Mouse (Mus musculus) inflammation-experienced regulatory T-cells, adult 6 months (primary cell): ENCODE measurements around the gene Nudc. TPM values are rescaled to one million over a fixed set of nuclear protein-coding genes. Genes with fewer than 3 reads are reported as not detected.

Experiments
- ATAC-seq: one replicate; pipeline ENCODE4 v1.8.0; 2017
- polyA plus RNA-seq, 3 experiments: library from polyadenylated mRNA; unstranded; fragments of 100-300 nt; shearing (Covaris generic); gene quantifications; one replicate each; pipeline ENCODE4 v1.2.1; 2017

Gene Nudc
- polyA plus RNA-seq, 3 experiments from 2014 or later = 32.6 to 44.0 (median 40.6) TPM

DNA sequence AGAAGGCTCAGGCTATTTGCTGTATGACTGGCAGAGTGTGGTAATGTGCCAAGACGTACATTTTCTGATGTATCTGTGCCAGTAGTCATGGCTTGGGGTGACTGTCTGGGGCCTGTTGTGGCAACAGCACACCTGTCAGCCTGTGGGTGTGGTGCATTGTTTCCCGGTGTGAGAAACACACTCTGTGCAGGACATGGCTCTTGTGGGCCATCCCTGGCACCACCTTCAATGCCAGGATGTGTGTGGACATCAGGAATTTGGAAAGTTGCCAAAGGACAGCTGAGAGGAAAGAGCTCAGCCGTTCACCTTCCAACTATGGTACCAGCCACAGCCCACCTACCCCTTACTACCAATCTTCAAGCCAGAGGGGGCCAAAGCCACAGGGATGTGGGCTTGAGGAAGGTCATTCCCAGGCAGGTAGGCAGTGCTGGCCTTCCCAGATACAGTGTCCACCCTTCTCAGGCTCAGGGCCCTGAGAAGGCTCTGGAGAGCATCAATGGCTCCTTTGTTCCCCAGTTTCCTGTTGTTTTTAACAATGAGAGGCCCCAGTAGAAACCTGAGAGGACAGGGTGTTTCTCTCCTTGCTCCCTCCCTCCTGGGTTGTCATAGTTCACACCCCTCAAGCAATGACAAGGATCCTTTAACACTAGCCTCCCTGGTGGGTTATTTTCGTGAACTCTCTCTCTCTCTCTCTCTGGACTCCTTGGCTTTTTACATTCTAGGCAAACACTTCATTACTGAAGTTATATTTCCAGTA is 56.1 kb downstream of the Nudc start:
- ATAC-seq = no peak

DNA sequence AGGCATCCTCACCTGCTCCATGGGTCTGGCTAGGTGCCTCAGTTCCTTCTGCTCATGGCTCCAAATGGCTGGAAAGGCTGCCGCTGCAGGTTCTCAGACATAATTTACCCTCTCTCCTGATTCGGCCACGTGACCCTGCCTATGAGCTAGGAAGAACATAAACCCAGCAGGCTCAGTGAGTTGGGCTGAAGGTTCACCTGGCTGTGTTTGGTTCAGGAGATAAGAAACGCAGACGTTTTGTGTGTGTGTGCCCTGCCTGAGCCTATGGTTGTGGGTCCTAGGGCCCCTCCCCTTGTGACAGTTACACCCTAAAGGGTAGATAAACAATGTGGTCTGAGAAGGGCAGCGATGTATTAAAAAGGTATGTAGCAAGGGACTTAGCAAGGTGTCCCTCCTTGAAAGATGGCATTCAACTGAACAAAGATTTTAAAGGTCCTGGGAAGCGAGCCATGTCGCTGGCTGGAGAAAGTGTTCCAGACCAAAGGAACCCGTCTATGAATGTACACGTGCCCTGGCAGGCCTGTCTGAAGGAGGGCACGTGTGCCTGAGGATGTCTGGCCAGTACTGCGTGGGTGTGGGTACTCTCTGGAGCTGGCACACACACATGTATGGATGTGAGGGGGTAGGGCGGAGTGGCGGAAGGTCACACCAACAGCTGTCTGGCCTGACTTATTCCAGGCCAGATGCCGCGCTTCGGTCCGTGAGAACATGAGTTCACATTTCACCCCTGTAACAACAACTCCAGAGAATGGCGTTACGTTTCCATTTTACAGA is 57.0 kb downstream of the Nudc start:
- ATAC-seq = no peak

GRCm38 (mm10) chr4:133486673-133487357 is 59.0 kb downstream of the Nudc start:
- no peak for ATAC-seq

GRCm38 (mm10) chr4:133485691-133486425 is 59.9 kb downstream of the Nudc start:
- no peak for ATAC-seq

DNA sequence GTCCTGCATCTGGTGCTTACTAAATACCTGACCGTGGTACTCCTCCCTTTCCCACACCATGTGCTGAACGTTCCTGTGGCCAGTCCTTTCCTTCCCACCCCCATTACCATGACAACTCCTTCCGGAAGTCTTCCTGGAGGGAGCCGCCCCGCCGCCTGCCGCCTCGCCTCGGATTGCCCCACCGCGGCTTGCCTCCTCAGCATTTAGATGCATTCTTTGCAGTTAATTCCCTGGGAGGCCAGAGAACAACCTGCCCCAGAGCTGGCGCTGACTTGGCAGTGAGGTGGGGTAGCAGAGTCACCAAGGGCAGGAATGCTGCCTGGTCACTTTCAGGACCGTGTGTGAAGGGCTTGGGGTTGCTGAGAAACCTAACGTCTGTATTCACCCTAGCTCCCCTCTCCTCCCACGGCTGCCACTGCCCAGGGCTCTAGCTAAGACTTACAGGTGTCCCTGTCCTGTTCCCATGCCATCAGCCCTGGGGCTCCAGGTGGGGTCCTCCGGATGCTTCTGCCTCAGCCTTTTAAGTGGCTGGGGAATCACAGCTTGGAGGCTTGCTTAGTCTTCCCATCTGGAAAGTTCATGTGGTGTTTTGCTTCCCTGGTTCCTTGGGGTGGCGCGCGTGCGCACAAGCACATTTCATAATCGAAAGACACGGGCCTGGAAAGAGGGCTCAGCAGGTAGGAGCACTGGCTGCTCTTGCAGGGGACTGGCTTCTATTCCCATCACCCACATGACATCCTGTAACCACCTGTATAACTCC is 61.4 kb downstream of the Nudc start:
- no peak for ATAC-seq

Other genes starting within 250 kb of the Nudc start
- gene Wdtc1, start 192.5 kb downstream of the Nudc start, polyA plus RNA-seq = 10 to 100 TPM in 1 of 3 experiments, 1 to 10 TPM in 2; 5.0 to 10.2 (median 8.8) TPM
- 10 to 100 TPM; 13.1 to 14.8 (median 13.3) TPM for gene Slc9a1, start 176.3 kb downstream of the Nudc start, polyA plus RNA-seq
- gene Tent5b, start 65.9 kb downstream of the Nudc start, polyA plus RNA-seq = not detected
- not detected for gene Trnp1, start 47.4 kb downstream of the Nudc start, polyA plus RNA-seq
- under 1 TPM in 2 of 3 experiments, not detected in 1; 0.41 to 0.48 TPM for gene Kdf1, start 27.0 kb downstream of the Nudc start, polyA plus RNA-seq
- gene Nr0b2, start 7.4 kb upstream of the Nudc start, polyA plus RNA-seq = not detected
- gene Gpatch3, start 28.7 kb upstream of the Nudc start, polyA plus RNA-seq = 1 to 10 TPM in 2 of 3 experiments, under 1 TPM in 1; 0.94 to 1.6 (median 1.1) TPM
- gene Gpn2, start 38.4 kb upstream of the Nudc start, polyA plus RNA-seq = 1 to 10 TPM; 6.1 to 6.7 (median 6.4) TPM
- gene Sfn, start 56.2 kb upstream of the Nudc start, polyA plus RNA-seq = 10 to 100 TPM; 10.9 to 18.2 (median 12.9) TPM
- 10 to 100 TPM; 22.8 to 25.9 (median 23.1) TPM for gene Zdhhc18, start 104.2 kb upstream of the Nudc start, polyA plus RNA-seq
- gene Pigv, start 126.7 kb upstream of the Nudc start, polyA plus RNA-seq = 10 to 100 TPM; 10.3 to 13.8 (median 11.3) TPM
- 10 to 100 TPM; 56.9 to 94.8 (median 76.7) TPM for gene Arid1a, start 210.8 kb upstream of the Nudc start, polyA plus RNA-seq